Mouse (Mus musculus): Measurements from ENCODE around the gene B4galnt4.

- TF ChIP-seq CTCF (IDR thresholded peaks at IDR 0.05; ENCODE audit: insufficient read depth, low read depth, low read length) = no peak
- no peak for TF ChIP-seq POLR2A (IDR thresholded peaks at IDR 0.05; ENCODE audit: insufficient read depth, low read depth, low read length)
Measured at GRCm38 (mm10) chr7:141021489-141022449, 39.1 kb upstream of the B4galnt4 start.
